Comparison of ENCODE assay signal across 13 mouse cellular contexts in the genomic region with DNA sequence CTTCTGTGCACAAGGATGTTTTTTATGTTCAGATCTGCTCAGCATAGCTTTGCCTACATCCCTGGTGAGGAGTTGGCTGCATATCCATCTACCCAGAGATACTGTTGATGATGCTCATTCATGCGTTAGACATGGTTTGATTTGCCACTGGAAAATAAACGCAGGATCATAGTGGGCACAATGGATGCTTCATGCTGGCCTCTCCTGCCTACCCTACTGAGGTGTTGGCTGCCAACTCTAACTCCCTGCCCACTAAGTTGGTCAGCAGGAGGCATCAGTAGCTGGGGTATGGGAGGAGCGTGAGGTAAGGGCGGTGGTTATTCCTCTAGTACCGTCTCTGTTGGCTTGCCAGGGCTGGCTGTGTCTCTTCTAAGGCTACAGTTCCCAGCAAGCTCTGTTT.
DNase-seq lines count a peak whose midpoint lies in the region; ATAC-seq and TF ChIP-seq lines count a peak whose summit lies in the region.
"Had no signal": no experiment of that assay in that cellular context is flagged by ENCODE, and none has a peak within 500 bp of the region (broad histone marks: within the 10 kb centered on the region; RNA-seq: fewer than 3 reads in every experiment).

No protein-coding gene starts in this region.

- H3K4me2 ChIP-seq in hindbrain, embryonic 15.5 days = no peak overlapping the region
- no peak overlapping the region for H3K4me2 ChIP-seq in hindbrain, embryonic 11.5 days (replicated peaks; ENCODE audit: low read depth, low read length)
- H3K4me2 ChIP-seq: liver, embryonic 12.5 days; midbrain, embryonic 11.5 days; neural tube, embryonic 15.5 days had no signal

- no peaks in the 10 kb centered on the region for H3K9me3 ChIP-seq in hindbrain, embryonic 15.5 days
- no peaks in the 10 kb centered on the region for H3K9me3 ChIP-seq in hindbrain, embryonic 11.5 days (ENCODE audit: control insufficient read depth, low read length)
- H3K9me3 ChIP-seq: liver, embryonic 12.5 days; neural tube, embryonic 15.5 days had no signal

- no peak overlapping the region for H3K4me3 ChIP-seq in hindbrain, embryonic 15.5 days
- H3K4me3 ChIP-seq in hindbrain, embryonic 11.5 days (ENCODE audit: low read depth, low read length) = no peak overlapping the region
- H3K4me3 ChIP-seq in olfactory bulb, adult 2 months (ENCODE audit: insufficient read depth, low read depth, low read length) = no peak overlapping the region
- H3K4me3 ChIP-seq: liver, embryonic 12.5 days; neural tube, embryonic 15.5 days had no signal

- peak; percentile 85 for DNase-seq in heart, adult 11 months
- no peak for DNase-seq in heart, adult 9 months (ENCODE audit: low spot score in 2 of 2)
- DNase-seq in hindbrain, embryonic 11.5 days (ENCODE audit: low spot score) = no peak
- peak; percentile 15 for DNase-seq in brain, embryonic 14.5 days (ENCODE audit: low read depth)
- no peak for DNase-seq in adrenal gland, adult (ENCODE audit: inconsistent age in 2 of 2, low spot score in 1 of 2)
- DNase-seq: cerebellum, adult 11-12 months; lung, postnatal 36 days had no signal

- no peak for TF ChIP-seq POLR2A in brain, embryonic 14.5 days (IDR thresholded peaks at IDR 0.05; ENCODE audit: borderline replicate concordance, extremely low read depth, insufficient read depth, insufficient read length, poor library complexity, severe bottlenecking)
- TF ChIP-seq POLR2A in olfactory bulb, adult 2 months (IDR thresholded peaks at IDR 0.05; ENCODE audit: insufficient read depth, low read depth, low read length) = no peak

- no peak for TF ChIP-seq CTCF in brain, embryonic 14.5 days (IDR thresholded peaks at IDR 0.05; ENCODE audit: borderline replicate concordance, extremely low read depth, insufficient read depth, insufficient read length)
- TF ChIP-seq CTCF in olfactory bulb, adult 2 months (IDR thresholded peaks at IDR 0.05; ENCODE audit: insufficient read depth, low read depth, low read length) = no peak

- H3K27ac ChIP-seq in hindbrain, embryonic 15.5 days (replicated peaks) = 0 out of 2 replicates have a peak overlapping the region, but pooled peaks have one; percentile 79
- no peak overlapping the region for H3K27ac ChIP-seq in hindbrain, embryonic 11.5 days (ENCODE audit: low read depth, low read length)
- 0 out of 2 replicates have a peak overlapping the region, but pooled peaks have one; percentile 38 for H3K27ac ChIP-seq in olfactory bulb, adult 2 months (ENCODE audit: insufficient read depth, low read depth, low read length)
- H3K27ac ChIP-seq: liver, embryonic 12.5 days; neural tube, embryonic 15.5 days had no signal

- 55% methylated on average over 5 of the region's 5 CpGs for WGBS in hindbrain, embryonic 15.5 days
- 85% methylated on average over 5 of the region's 5 CpGs for WGBS in hindbrain, embryonic 11.5 days
- WGBS in olfactory bulb, adult 2 months = 73% methylated on average over 5 of the region's 5 CpGs

- no peak for ATAC-seq in hindbrain, embryonic 15.5 days (ENCODE audit: low FRiP score, low read depth)
- ATAC-seq in hindbrain, embryonic 11.5 days (ENCODE audit: low FRiP score) = no peak
- ATAC-seq: intestine, embryonic 16.5 days; liver, embryonic 12.5 days had no signal

- H3K27me3 ChIP-seq in hindbrain, embryonic 15.5 days = no peaks in the 10 kb centered on the region
- H3K27me3 ChIP-seq in hindbrain, embryonic 11.5 days (ENCODE audit: control insufficient read depth, insufficient read depth, low read length) = no peaks in the 10 kb centered on the region
- H3K27me3 ChIP-seq: neural tube, embryonic 15.5 days had no signal

- H3K4me1 ChIP-seq in hindbrain, embryonic 15.5 days (replicated peaks) = peaks cover 28% of the 10 kb centered on the region
- H3K4me1 ChIP-seq in hindbrain, embryonic 11.5 days (replicated peaks; ENCODE audit: control insufficient read depth, insufficient read depth, low read length) = peaks cover 10% of the 10 kb centered on the region
- peaks cover 17% of the 10 kb centered on the region for H3K4me1 ChIP-seq in olfactory bulb, adult 2 months (ENCODE audit: control insufficient read depth, insufficient read depth, low read length)

- no peaks in the 10 kb centered on the region for H3K36me3 ChIP-seq in hindbrain, embryonic 15.5 days
- H3K36me3 ChIP-seq in hindbrain, embryonic 11.5 days (ENCODE audit: control insufficient read depth, insufficient read depth, low read length) = no peaks in the 10 kb centered on the region
- H3K36me3 ChIP-seq: liver, embryonic 12.5 days; neural tube, embryonic 15.5 days had no signal

- H3K9ac ChIP-seq in hindbrain, embryonic 15.5 days = no peak overlapping the region
- H3K9ac ChIP-seq in hindbrain, embryonic 11.5 days (ENCODE audit: low read depth, low read length) = no peak overlapping the region
- H3K9ac ChIP-seq: liver, embryonic 12.5 days; neural tube, embryonic 15.5 days had no signal

Comparison
In these comparisons a context has a peak if more than half of its experiments do, and no peak if none do; other contexts are left out.
1. DNase-seq: peak in heart, adult 11 months (single experiment) and brain, embryonic 14.5 days (single experiment); none in heart, adult 9 months (0 of 2), hindbrain, embryonic 11.5 days (single experiment) and adrenal gland, adult (0 of 2).